Mouse (Mus musculus): ENCODE data around the gene Col17a1. TPM values are rescaled to one million over a fixed set of nuclear protein-coding genes. Genes with fewer than 3 reads are reported as not detected.

Col17a1 gene
- polyA plus RNA-seq, 2 experiments: 0.13 to 0.23 TPM

GRCm38 (mm10) chr19:47724903-47725302, 33.0 kb upstream of the Col17a1 start:
- H3K9ac ChIP-seq (replicated peaks): no peak overlapping the region
- no peak overlapping the region for H3K4me3 ChIP-seq (ENCODE audit: insufficient read depth in 1 of 2, low read depth in 2 of 2, low read length in 2 of 2)
- no peaks in the 10 kb centered on the region for H3K27me3 ChIP-seq (ENCODE audit: control insufficient read depth, insufficient read depth, low read length)
- DNase-seq (ENCODE audit: low read depth in 3 of 3, low spot score in 3 of 3) (no peak), ATAC-seq (ENCODE audit: insufficient read depth) (no peak)
- TF ChIP-seq CTCF (IDR thresholded peaks at IDR 0.05; ENCODE audit: low read depth) (no peak), EP300 (IDR thresholded peaks at IDR 0.05; ENCODE audit: low read depth) (no peak)
- no peaks in the 10 kb centered on the region for H3K36me3 ChIP-seq (replicated peaks; ENCODE audit: control insufficient read depth, insufficient read depth, low read depth)
- H3K27ac ChIP-seq: no peak overlapping the region
- no peaks in the 10 kb centered on the region for H3K4me1 ChIP-seq (replicated peaks; ENCODE audit: control insufficient read depth in 2 of 2, insufficient read depth in 2 of 2, low read length in 1 of 2)
- no peak overlapping the region for H3K4me2 ChIP-seq (ENCODE audit: low read depth)
- no peaks in the 10 kb centered on the region for H3K9me3 ChIP-seq (ENCODE audit: control insufficient read depth, low read length)
- WGBS (ENCODE audit: insufficient replicate concordance): 50% methylated on average over 4 of the region's 4 CpGs

- no peaks in the 10 kb centered on the region for H3K9me3 ChIP-seq (ENCODE audit: control insufficient read depth, low read length)
- H3K4me2 ChIP-seq (ENCODE audit: low read depth): no peak overlapping the region
- no peak overlapping the region for H3K4me3 ChIP-seq (ENCODE audit: insufficient read depth in 1 of 2, low read depth in 2 of 2, low read length in 2 of 2)
- H3K27me3 ChIP-seq (ENCODE audit: control insufficient read depth, insufficient read depth, low read length): no peaks in the 10 kb centered on the region
- DNase-seq (ENCODE audit: low read depth in 3 of 3, low spot score in 3 of 3): no peak
- H3K36me3 ChIP-seq (replicated peaks; ENCODE audit: control insufficient read depth, insufficient read depth, low read depth): no peaks in the 10 kb centered on the region
- H3K9ac ChIP-seq (replicated peaks): no peak overlapping the region
- no peak for ATAC-seq (ENCODE audit: insufficient read depth)
- 52% methylated on average over 6 of the region's 6 CpGs for WGBS (ENCODE audit: insufficient replicate concordance)
- TF ChIP-seq EP300 (IDR thresholded peaks at IDR 0.05; ENCODE audit: low read depth) (no peak), CTCF (IDR thresholded peaks at IDR 0.05; ENCODE audit: low read depth) (no peak)
- H3K27ac ChIP-seq: no peak overlapping the region
- H3K4me1 ChIP-seq (replicated peaks; ENCODE audit: control insufficient read depth in 2 of 2, insufficient read depth in 2 of 2, low read length in 1 of 2): no peaks in the 10 kb centered on the region
These were observed 30.6 kb upstream of the Col17a1 start for GRCm38 (mm10) chr19:47722471-47722870.

- no peaks in the 10 kb centered on the region for H3K36me3 ChIP-seq (replicated peaks; ENCODE audit: control insufficient read depth, insufficient read depth, low read depth)
- no peak overlapping the region for H3K4me2 ChIP-seq (ENCODE audit: low read depth)
- H3K4me1 ChIP-seq (replicated peaks; ENCODE audit: control insufficient read depth in 2 of 2, insufficient read depth in 2 of 2, low read length in 1 of 2): no peaks in the 10 kb centered on the region
- H3K9ac ChIP-seq (replicated peaks): no peak overlapping the region
- ATAC-seq (ENCODE audit: insufficient read depth) (no peak), DNase-seq (ENCODE audit: low read depth in 3 of 3, low spot score in 3 of 3) (no peak)
- no peaks in the 10 kb centered on the region for H3K27me3 ChIP-seq (ENCODE audit: control insufficient read depth, insufficient read depth, low read length)
- WGBS (ENCODE audit: insufficient replicate concordance): 35% methylated on average over 3 of the region's 3 CpGs
- TF ChIP-seq EP300 (IDR thresholded peaks at IDR 0.05; ENCODE audit: low read depth) (no peak), CTCF (IDR thresholded peaks at IDR 0.05; ENCODE audit: low read depth) (no peak)
- H3K4me3 ChIP-seq (ENCODE audit: insufficient read depth in 1 of 2, low read depth in 2 of 2, low read length in 2 of 2): no peak overlapping the region
- no peak overlapping the region for H3K27ac ChIP-seq
- H3K9me3 ChIP-seq (ENCODE audit: control insufficient read depth, low read length): no peaks in the 10 kb centered on the region
These were observed 27.3 kb upstream of the Col17a1 start for GRCm38 (mm10) chr19:47719147-47719546.

- no peaks in the 10 kb centered on the region for H3K36me3 ChIP-seq (replicated peaks; ENCODE audit: control insufficient read depth, insufficient read depth, low read depth)
- H3K27me3 ChIP-seq (ENCODE audit: control insufficient read depth, insufficient read depth, low read length): no peaks in the 10 kb centered on the region
- H3K27ac ChIP-seq: no peak overlapping the region
- DNase-seq (ENCODE audit: low read depth in 3 of 3, low spot score in 3 of 3) (no peak), ATAC-seq (ENCODE audit: insufficient read depth) (no peak)
- no peak overlapping the region for H3K9ac ChIP-seq (replicated peaks)
- 52% methylated on average over 2 of the region's 2 CpGs for WGBS (ENCODE audit: insufficient replicate concordance)
- H3K4me1 ChIP-seq (replicated peaks; ENCODE audit: control insufficient read depth in 2 of 2, insufficient read depth in 2 of 2, low read length in 1 of 2): no peaks in the 10 kb centered on the region
- H3K4me3 ChIP-seq (ENCODE audit: insufficient read depth in 1 of 2, low read depth in 2 of 2, low read length in 2 of 2): no peak overlapping the region
- no peak overlapping the region for H3K4me2 ChIP-seq (ENCODE audit: low read depth)
- H3K9me3 ChIP-seq (ENCODE audit: control insufficient read depth, low read length): no peaks in the 10 kb centered on the region
- TF ChIP-seq CTCF (IDR thresholded peaks at IDR 0.05; ENCODE audit: low read depth) (peak; percentile 40; the same call in 1 of the 2 replicates), EP300 (IDR thresholded peaks at IDR 0.05; ENCODE audit: low read depth) (no peak)
These were observed 24.2 kb upstream of the Col17a1 start for GRCm38 (mm10) chr19:47716144-47716543.

- Histone ChIP-seq H3K27me3 (ENCODE audit: control insufficient read depth, insufficient read depth, low read length) (no peaks in the 10 kb centered on the region), H3K36me3 (replicated peaks; ENCODE audit: control insufficient read depth, insufficient read depth, low read depth) (no peaks in the 10 kb centered on the region), H3K4me1 (replicated peaks; ENCODE audit: control insufficient read depth in 2 of 2, insufficient read depth in 2 of 2, low read length in 1 of 2) (no peaks in the 10 kb centered on the region), H3K9ac (replicated peaks) (no peak overlapping the region), H3K9me3 (ENCODE audit: control insufficient read depth, low read length) (no peaks in the 10 kb centered on the region), H3K4me3 (ENCODE audit: insufficient read depth in 1 of 2, low read depth in 2 of 2, low read length in 2 of 2) (no peak overlapping the region), H3K4me2 (ENCODE audit: low read depth) (no peak overlapping the region), H3K27ac (no peak overlapping the region)
- WGBS (ENCODE audit: insufficient replicate concordance): 68% methylated on average over 9 of the region's 9 CpGs
- DNase-seq (ENCODE audit: low read depth in 3 of 3, low spot score in 3 of 3): no peak
- ATAC-seq (ENCODE audit: insufficient read depth): no peak
- no peak for TF ChIP-seq EP300 (IDR thresholded peaks at IDR 0.05; ENCODE audit: low read depth)
- no peak for TF ChIP-seq CTCF (IDR thresholded peaks at IDR 0.05; ENCODE audit: low read depth)
These were observed 21.6 kb upstream of the Col17a1 start for GRCm38 (mm10) chr19:47713457-47713856.

Data from liver, embryonic 14.5 days (tissue).